ENCODE assay signal across 10 mouse cellular contexts in genomic region chr8:128709261-128709660, GRCm38 (mm10). TPM values are rescaled to one million over a fixed set of nuclear protein-coding genes. Genes with fewer than 3 reads are reported as not detected.
A peak's percentile ranks its signal among the peaks of the same experiment; 100 is the strongest.
DNase-seq lines count a peak whose midpoint lies in the region; ATAC-seq lines count a peak whose summit lies in the region.
"Had no signal": no experiment of that assay in that cellular context is flagged by ENCODE, and none has a peak within 500 bp of the region (broad histone marks: within the 10 kb centered on the region; RNA-seq: fewer than 3 reads in every experiment).

No protein-coding gene starts in this region.

- no peak overlapping the region for H3K9ac ChIP-seq in kidney, embryonic 15.5 days
- H3K9ac ChIP-seq: embryonic facial prominence, embryonic 12.5 days; neural tube, embryonic 13.5 days had no signal

- H3K4me2 ChIP-seq in kidney, embryonic 15.5 days = no peak overlapping the region
- H3K4me2 ChIP-seq: embryonic facial prominence, embryonic 12.5 days; neural tube, embryonic 13.5 days had no signal

- WGBS in kidney, embryonic 15.5 days = 55% methylated on average over 3 of the region's 3 CpGs

- no peak overlapping the region for H3K27ac ChIP-seq in kidney, embryonic 15.5 days
- H3K27ac ChIP-seq: embryonic facial prominence, embryonic 12.5 days; neural tube, embryonic 13.5 days had no signal

- DNase-seq in kidney, adult 11 months = peak; percentile 67
- peak; percentile 83 for DNase-seq in brain, adult 2 months (ENCODE audit: low read depth, low spot score)
- peak; percentile 83 to 92 for DNase-seq in heart, postnatal 36 days
- peak; percentile 31 to 65 for DNase-seq in left cerebral cortex, adult 8-10 months (ENCODE audit: low spot score in 2 of 2)
- peak; percentile 74 for DNase-seq in mesoderm, embryonic 11.5 days (ENCODE audit: low read depth, low spot score)
- peak; percentile 59 to 70 for DNase-seq in spleen, postnatal 36 days (ENCODE audit: low spot score in 2 of 2)

- no peaks in the 10 kb centered on the region for H3K9me3 ChIP-seq in kidney, embryonic 15.5 days (replicated peaks)
- H3K9me3 ChIP-seq: embryonic facial prominence, embryonic 12.5 days; neural tube, embryonic 13.5 days had no signal

- no peak for ATAC-seq in kidney, embryonic 15.5 days (replicated peaks; ENCODE audit: low FRiP score)
- peak; percentile 94 for ATAC-seq in erythroblast, adult 5-6 weeks (replicated peaks; ENCODE audit: low FRiP score, poor library complexity, severe bottlenecking)

- H3K4me1 ChIP-seq in kidney, embryonic 15.5 days = no peaks in the 10 kb centered on the region
- H3K4me1 ChIP-seq: embryonic facial prominence, embryonic 12.5 days had no signal

- no peak overlapping the region for H3K4me3 ChIP-seq in kidney, embryonic 15.5 days (replicated peaks)
- H3K4me3 ChIP-seq: embryonic facial prominence, embryonic 12.5 days; neural tube, embryonic 13.5 days had no signal

- intact Hi-C loops in heart, postnatal 36 days (cut with DNase I) = loop anchor here (1.0 to 2.0 kb wide), 2 partner anchors 22 to 57 kb away; no protein-coding TSS in a partner anchor

- peaks cover 75% of the 10 kb centered on the region for H3K36me3 ChIP-seq in kidney, embryonic 15.5 days

- H3K27me3 ChIP-seq in kidney, embryonic 15.5 days = no peaks in the 10 kb centered on the region
- H3K27me3 ChIP-seq: embryonic facial prominence, embryonic 12.5 days; neural tube, embryonic 13.5 days had no signal

RNA-seq across cellular contexts. Expression of gene Itgb1, which starts 23.8 kb away (rescaled TPM):
- polyA plus RNA-seq in kidney, embryonic 15.5 days (2015; fragmentation: Nextera tagmentation; extraction: Ambion mirVana) = 288 and 292 TPM in 2 replicates
- total RNA-seq in erythroblast, adult 5-6 weeks (2015; ENCODE audit: low replicate concordance) = 33.8 and 37.6 TPM in 2 replicates
- total RNA-seq in erythroblast, adult 5-6 weeks (2017; ENCODE audit: low replicate concordance) = 51.9 and 56.3 TPM in 2 replicates
- total RNA-seq in heart, postnatal 36 days (2021) = 100 to 1,000 TPM; 384 to 410 TPM
- 10 to 100 TPM; 42.2 to 49.4 (median 45.9) TPM for total RNA-seq in left cerebral cortex, adult 8-10 months (2022)

Comparison
In these comparisons a context has a peak if more than half of its experiments do, and no peak if none do; other contexts are left out.
1. RNA of gene Itgb1, which starts 23.8 kb away (total RNA-seq): 384 to 410 TPM in heart, postnatal 36 days; 33.8 to 56.3 TPM in erythroblast, adult 5-6 weeks and 42.2 to 49.4 TPM in left cerebral cortex, adult 8-10 months; every median in the first group is over 4 times any median in the second.
2. Peak in every context shown above with its lines, with median percentiles within 50 percentile points of each other: DNase-seq.